Mouse (Mus musculus) brain, adult 2 months (tissue): ENCODE data around the gene Atg4a.

Source experiments
- DNase-seq: peaks from one replicate; pipeline ENCODE4 v3.0.0; 2011; ENCODE audit warnings: low read depth, low spot score

The Atg4a gene

DNA sequence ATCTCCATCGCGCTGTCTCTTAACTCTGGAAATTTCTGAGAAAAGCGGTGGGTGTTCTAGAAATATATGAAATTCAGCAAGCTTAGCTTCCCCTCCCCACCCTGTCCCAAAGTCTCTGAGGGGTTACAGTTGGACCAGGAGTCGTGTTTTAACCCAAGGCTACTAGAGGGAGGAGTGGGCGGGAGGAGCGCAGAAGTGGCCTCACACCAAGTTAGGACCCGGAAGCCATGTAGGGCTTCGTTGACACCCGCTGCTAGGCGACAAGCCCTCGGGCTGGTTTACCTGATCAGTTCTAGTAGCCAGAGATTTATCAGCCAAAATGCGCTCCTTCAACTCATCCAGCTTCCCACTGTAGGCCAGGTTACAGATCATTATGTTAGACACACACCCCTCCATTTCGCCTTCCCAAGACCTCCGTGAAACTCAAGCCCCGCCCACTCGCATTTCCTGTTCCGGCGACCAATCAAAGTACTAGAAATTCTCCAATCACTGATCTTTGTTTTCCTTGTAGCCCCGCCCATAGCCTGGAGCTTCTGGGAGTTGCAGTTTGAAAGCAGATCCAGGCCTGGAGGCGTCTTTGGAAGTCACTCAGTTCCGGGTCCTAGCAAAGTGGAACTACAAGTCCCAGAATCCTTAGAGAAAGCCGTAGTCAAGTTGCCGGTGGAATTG is at the start of gene Atg4a, which contains the start of gene Psmd10:
Atg4a (plus strand) TSS at position 636 of the 669 bp plus-strand sequence.
Psmd10 (minus strand) TSS at position 457 of the 669 bp plus-strand sequence.
- peak; percentile 98 for DNase-seq

DNA sequence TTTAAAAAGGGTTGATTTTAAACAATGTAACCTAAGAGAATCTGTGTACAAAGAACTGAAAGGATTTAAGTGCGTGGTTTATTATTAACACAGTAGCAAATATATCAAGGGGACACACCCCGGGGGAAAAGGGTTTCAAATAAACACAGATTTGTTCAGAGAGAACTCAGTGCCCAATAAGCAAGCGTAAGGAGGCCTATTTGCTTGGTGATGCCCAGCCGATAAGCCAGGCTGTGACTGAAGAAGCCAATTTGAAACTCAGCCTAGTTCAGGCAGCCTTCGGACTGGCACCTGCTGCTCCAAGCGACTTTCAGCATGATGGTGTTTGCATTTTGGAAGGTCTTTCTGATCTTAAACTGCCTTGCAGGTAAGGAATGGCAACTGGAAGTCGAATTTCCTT is 49.3 kb upstream of the Atg4a start, which contains the start of gene Vsig1:
Vsig1 (plus strand) TSS at position 249 of the 400 bp plus-strand sequence.
- no peak for DNase-seq

DNA sequence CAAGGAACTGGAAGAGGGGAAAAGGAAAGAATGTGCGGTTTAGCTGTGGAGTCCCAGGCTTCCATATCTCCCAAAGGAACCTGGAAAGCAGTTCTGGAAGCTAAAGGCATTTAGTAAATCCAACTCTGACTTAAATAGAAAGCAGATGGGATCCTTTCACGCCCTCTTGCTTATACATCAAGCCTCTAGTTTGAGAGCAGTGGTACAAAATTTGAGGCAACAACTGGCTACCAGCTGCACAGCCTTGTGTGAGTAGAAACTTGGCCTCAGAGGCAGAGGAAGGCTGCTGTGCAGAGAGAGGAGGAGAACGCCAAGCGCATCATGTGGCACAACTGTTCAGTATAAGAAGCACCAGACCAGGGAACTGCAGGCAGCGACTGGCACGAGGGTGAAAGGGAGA is 35.4 kb upstream of the Atg4a start:
- DNase-seq = peak; percentile 52

DNA sequence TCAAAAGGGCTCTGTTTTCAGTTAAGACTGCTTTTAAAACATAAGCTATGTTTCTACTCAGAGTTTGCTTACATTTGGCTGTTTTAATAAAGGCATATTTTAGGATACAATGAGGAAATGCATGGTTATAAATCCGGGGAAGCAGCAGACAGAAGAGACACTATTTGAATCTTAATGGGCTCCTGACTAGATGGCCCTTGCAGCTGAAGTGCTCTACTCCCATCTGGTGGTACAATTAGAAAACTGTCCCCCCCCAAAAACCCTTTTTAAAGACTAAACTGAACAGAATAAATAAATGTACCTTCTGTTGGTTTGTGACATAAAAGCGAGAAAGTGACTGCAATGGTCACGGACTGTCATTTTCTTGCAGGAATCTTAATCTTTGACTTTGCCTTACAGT is 24.6 kb upstream of the Atg4a start:
- peak; percentile 16 for DNase-seq

DNA sequence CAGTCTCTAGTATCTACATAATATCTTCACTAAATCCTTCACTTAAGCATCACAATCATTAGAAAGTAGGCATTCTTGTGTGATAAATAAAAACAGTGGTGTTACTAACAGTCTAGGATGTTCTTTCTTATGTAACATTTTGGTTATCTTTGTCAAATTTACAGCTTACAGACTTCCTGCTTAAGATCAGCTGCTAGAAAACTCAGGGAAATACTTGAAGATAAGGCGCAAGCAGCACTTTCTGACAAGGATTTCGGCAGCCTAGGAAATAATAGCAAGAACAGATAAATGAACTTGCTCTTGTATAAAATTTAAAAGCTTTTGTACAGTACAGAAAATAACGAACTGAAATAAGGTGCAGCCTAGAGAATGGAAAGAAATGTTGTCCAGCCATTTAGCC is 23.4 kb upstream of the Atg4a start:
- no peak for DNase-seq

DNA sequence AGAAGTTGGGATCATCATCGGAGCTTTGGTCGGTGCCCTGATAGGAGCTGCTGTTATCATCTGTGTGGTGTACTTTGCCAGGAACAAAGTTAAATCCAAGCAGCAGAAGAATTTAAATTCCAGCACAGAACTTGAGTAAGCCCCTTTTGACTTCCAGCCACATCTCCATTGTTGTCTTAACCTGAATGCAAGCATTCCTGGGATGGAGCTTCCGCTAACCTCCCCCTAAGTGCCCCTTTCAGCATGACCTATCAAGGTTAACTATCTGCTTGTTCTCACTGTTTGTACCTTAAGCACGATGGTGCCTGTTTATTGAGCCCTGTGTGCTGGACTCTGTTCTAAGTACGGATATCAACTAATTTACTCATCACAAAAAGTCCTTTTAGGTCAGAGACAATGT is 20.4 kb upstream of the Atg4a start:
- DNase-seq = no peak

DNA sequence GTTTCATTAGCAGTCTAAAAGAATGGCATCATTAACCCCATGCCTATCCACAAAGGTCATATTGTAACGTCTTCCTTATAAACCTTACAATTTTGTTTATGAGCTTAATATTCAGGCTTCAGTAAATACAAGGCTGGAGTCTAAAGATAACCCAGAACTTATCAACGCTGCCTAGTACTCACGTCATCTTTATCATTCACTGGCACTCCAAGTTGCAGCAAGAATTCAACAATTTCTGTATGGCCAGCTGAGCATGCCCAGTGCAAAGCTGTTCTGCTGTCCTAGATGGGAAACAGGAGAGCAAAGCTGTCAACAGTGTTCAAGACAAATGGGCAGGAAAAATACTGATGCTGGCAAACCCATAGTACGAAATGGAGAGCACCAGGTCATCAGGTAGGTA is 3.1 kb upstream of the Atg4a start:
- no peak for DNase-seq

DNA sequence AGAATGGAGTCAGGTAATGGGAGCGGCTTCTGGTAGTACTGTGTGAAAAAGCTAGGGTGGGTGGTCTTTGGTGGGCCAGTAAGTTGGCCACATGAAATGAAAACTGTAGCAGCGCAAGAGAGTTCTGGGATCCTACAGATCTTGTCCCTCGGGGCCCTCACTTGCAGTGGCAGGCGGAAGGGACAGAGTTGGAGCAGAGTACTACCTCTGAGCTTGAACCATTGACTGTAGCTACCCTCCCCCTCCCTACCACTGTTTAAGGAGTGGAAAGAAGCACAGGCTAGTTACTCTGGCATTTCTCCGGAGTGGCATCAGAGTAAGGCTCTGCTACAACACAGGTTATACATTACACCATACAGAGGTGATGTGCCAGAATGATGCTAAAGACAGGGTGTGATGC is 252 bp downstream of the Atg4a start:
- no peak for DNase-seq

DNA sequence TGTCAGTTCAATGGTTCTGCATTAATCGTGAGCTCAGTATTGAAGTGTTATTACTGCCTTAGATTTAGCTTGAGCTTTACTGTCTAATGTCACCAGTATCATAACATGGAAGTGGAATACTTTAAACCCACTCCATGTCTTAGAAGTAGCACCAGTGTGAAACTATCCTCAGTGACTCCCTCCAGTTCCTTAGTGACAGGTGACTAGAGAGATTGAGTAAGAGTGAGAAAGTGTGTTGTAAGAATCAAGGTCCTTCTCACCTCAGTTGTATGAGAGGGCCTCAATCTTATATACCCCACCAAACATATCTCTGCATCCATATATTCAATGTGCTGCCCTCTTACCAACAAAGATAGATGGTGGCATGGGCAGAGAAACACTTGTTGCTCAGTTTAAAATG is 22.2 kb downstream of the Atg4a start:
- DNase-seq = no peak

DNA sequence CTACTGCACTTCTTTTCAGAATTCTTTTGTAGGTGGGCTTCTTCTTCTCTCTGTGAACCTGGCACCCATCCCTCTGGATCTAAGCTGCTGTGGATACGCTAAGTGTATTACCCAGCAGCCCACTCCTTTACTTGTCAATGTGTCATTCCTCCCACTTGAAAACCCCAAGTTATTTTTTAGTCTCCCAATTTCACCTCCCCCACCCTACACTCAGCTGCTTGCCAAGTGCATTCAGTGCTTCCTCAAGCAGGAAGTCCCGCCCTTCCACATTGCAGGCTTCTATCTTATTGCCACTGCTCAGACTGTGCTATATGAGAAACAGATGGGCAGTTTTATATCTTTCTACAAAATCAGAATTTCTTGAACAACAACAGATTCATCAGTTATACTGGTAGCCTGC is 22.8 kb downstream of the Atg4a start:
- peak; percentile 65 for DNase-seq

DNA sequence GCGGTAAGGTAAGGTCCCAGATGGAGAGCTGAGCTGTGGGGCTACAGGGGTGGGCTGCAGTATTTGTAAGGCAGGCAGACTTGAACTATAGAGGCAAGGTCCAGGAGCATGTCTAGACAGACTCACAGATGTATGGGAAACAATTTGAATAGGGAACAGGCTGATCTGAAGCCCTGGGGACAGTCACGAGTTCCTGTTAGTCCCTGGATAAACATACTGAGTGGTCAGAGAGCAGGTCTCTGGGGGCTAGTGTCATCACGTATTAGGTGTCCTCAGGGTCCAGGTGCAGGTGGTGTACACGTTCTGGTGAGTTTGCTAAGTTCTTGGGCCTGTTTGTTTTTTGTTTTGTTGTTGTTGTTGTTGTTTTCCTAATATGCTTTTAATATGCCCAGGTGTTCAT is 23.5 kb downstream of the Atg4a start:
- no peak for DNase-seq

DNA sequence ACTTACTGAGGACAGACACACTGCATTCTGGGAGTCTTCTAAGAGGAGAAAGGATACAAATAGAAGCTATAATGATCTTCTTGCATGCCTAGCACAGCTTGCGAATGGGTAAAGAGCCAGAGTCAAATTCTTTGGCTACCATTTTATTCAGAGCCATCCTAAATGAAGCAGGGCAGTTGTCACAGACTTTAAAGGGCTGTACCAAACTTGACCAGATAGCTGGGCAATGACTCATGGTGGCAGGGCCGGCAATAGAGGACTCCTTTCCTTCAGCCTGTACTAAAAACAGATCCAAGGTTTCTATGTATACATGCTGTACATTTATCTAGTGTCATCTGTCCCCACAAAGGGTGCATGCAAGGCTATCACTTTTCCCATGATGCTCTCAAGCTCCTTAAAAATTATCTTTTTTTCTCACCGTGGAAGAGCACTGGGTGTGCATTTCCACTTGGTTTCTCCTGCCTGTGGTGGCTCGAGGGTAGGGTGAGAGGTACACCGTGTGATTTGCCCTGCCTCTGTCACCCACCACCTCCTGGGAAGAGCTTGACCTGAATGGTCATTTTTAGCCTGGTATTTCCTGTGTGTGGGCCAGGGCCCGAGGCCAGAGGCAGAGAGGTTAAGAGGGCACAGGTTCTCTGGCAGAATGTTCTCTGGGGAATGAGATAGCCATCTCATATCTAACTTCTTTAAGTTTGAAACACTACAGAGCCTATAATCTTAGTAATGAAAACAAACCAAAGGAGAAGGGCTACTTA is 26.7 kb downstream of the Atg4a start:
- no peak for DNase-seq

DNA sequence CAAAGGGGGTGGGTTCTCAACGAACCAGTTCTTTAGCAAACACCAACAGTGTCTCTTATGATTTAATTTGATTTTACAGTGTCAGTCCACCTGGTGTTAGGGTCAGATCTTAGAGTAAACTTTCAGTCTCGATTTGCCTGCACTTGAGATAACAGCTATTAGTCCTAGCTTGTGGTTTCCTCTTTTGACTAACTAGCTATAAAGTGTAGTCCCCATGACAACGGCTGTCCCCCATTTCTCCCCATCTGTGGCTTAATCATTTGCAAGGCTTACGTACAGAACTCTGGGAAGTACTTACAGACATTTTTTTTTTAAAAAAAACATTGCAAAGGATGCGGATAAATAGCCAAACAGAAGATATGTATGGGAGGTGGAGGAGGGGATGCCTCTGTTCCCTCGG is 28.1 kb downstream of the Atg4a start:
- peak; percentile 11 for DNase-seq

DNA sequence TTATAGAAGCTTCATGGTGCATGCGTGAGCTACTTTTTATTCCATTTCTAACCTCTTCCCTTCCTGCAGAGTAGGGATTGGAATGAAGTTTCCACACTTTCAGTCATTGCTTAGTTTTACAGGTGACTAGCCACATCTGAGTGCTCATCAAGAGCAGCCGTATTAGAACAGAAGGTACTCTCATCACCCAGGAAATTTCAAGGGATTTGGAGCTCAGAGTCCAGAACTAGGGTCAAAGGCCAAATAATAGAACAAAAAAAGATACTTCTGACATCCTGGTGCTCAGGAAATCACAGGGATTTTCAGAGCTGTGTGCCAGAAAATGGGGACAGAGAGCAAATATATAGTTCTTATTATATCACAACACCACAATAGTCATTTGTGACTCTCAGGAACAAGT is 28.5 kb downstream of the Atg4a start:
- peak; percentile 9 for DNase-seq

DNA sequence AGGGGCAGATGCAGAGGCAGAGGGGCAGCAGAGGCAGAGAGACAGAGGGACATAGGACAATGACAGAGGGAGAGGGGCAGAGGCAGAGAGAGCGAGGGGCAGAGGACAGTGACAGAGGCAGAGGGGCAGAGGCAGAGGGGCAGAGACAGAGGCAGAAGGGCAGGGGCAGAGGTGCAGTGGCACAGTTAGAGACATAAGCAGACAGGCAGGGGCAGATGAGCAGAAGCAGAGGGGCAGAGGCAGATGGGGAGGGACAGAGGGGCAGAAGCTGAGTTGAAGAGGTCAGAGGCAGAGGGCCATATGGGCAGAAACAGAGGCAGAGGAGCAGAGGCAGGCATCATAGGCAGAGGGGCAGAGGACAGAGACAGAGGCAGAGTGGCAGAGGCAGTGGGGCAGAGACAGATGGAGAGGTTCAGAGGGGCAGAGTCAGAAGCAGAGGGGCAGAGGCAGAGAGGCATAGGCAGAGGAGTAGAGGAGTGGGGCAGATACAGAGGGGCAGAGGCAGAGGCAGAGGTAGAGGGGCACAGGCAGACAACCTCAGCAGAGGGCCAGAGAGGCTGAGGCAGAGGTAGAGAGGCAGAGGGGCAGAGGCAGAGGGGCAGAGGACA is 40.3 kb downstream of the Atg4a start:
- no peak for DNase-seq

DNA sequence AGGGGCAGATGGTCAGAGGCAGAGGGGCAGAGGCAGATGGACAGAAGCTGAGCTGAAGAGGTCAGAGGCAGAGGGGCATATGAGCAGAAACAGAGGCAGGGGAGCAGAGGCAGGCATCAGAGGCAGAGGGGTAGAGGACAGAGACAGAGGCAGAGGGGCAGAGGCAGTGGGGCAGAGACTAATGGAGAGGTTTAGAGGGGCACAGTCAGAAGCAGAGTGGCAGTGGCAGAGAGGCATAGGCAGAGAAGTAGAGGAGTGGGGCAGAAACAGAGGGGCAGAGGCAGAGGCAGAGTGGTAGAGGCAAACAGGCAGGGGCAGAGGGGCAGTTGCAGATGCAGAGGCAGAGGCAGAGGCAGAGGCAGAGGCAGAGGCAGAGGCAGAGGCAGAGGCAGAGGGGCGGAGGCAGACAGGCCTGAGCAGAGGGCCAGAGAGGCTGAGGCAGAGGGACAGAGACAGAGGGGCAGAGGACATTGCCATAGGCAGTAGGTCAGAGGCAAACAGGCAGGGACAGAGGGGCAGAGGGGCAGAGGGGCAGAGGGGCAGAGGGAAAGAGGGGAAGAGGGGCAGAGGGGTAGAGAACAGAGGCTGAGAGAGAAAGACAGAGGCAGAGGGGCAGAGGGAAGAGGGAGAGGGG is 41.3 kb downstream of the Atg4a start:
- no peak for DNase-seq

DNA sequence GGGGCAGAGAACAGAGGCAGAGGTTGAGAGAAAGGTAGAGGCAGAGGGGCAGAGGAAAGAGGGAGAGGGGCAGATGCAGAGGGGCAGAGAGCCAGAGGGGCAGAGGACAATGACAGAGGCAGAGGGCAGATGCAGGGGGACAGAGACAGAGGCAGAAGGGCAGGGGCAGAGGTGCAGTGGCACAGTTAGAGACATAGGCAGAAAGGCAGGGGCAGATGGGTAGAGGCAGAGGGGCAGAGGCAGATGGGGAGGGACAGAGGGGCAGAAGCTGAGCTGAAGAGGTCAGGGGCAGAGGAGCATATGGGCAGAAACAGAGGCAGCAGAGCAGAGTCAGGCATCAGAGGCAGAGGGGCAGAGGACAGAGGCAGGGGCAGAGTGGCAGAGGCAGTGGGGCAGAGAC is 42.2 kb downstream of the Atg4a start:
- no peak for DNase-seq

DNA sequence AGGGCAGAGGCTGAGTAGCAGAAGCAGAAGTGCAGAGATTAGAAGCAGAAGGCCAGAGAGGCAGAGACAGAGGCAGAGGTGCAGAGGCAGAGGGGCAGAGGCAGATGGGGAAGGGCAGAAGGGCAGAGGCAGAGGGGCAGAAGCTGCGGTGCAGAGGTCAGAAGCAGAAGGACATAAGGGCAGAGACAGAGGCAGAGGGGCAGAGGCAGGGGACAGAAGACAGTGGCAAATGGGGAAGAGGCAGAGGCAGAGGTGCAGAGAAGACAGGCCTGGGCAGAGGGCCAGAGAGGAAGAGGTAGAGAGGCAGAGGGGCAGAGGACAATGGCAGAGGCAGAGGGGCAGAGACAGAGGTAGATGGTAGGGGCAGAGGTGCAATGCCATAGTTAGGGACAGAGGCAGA is 193.0 kb downstream of the Atg4a start:
- no peak for DNase-seq

DNA sequence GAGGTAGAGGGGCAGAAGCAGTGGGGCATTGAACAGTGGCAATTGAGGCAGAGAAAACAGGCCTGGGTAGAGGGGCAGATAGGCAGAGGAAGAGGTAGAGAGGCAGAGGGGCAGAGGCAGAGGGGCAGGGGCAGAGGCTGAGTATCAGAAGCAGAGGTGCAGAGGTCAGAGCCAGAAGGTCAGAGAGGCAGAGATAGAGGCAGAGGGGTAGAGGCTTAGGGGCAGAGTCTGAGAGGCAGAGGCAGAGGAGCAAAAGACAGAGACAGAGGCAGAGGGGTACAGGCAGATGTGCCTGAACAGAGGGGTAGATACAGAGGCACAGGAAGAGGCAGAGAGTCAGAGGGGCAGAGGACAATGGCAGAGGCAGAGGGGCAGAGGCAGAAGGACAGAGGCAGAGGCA is 193.6 kb downstream of the Atg4a start:
- DNase-seq = no peak

DNA sequence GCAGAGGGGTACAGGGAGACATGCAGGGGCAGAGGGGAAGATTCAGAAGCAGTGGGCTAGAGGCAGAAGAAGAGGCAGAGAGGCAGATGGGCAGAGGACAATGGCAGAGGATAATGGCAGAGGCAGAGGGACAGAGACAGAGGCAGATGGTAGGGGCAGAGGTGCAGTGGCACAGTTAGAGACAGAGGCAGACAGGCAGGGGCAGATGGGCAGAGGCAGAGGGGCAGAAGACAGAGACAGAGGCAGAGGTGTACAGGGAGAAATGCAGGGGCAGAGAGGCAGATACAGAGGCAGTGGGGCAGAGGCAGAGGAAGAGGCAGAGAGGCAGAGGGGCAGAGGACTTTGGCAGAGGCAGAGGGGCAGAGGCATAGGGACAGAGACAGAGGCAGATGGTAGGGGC is 194.5 kb downstream of the Atg4a start:
- no peak for DNase-seq

DNA sequence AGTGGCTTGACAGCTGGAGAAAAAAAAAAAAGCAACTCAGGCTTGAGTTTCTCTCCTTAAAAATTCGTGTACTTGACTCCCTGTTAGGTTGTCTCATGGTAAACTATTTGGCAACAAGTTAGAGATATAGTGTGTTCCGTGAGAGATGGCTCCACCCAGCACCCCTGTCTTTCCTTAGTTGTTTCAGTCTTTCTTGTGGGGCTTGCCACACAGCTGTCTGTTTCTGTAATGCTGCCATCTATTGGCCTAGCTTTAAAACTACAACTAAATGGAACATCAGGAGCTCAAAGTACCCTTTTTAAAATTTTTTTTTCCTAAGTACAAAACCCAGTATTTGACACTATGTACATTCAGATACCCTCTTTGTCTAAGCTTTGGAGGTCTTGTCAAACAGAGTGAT is 200.0 kb downstream of the Atg4a start:
- DNase-seq = peak; percentile 42

DNA sequence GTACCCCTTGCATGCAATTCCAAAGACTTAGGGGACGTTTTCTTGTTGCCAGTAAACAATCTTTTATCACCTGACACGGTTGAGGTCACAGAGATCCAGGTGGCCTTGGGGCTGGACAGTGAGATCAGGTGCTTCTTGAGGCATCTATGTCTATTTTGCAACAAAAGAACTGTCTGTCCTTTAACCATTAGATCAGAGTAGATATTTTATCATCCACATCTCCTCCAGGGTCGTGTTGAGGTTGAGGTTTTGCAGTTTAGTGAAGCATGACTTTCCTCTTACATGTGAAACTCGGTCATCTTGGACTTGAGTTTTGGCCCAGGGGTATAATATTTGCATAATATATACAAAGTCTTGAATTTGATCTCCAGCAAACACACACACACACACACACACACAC is 200.9 kb downstream of the Atg4a start:
- no peak for DNase-seq
